Mouse (Mus musculus) intestine, embryonic 16.5 days (tissue): ENCODE results near the gene Mepce. TPM values are rescaled to one million over a fixed set of nuclear protein-coding genes. Genes with fewer than 3 reads are reported as not detected.

Experiments used
- ATAC-seq: fragments of 200-750 bp; cut with Nextera tagmentation; 2 replicates; pipeline ENCODE4 v1.8.0; 2017; ENCODE audit warnings: moderate TSS enrichment, moderate library complexity
- H3K27ac ChIP-seq: fragments of 300-500 bp; sonication (generic); 2 replicates; pipeline ENCODE4 v1.5.1; 2014; ENCODE audit warnings: mild to moderate bottlenecking, low read length
- H3K27me3 ChIP-seq: fragments of 300-500 bp; sonication (generic); replicated peaks from 2 replicates; pipeline ENCODE4 v1.6.1; 2014; ENCODE audit warnings: low read length, control low read depth, mixed read lengths; ENCODE audit not compliant: control insufficient read depth, insufficient read depth
- H3K36me3 ChIP-seq: fragments of 300-500 bp; sonication (generic); 2 replicates; pipeline ENCODE4 v1.6.1; 2014; ENCODE audit warnings: low read length, control low read depth; ENCODE audit not compliant: control insufficient read depth, insufficient read depth
- H3K4me1 ChIP-seq: fragments of 300-500 bp; sonication (generic); 2 replicates; pipeline ENCODE4 v1.6.1; 2014; ENCODE audit warnings: low read length, control low read depth, mixed read lengths; ENCODE audit not compliant: control insufficient read depth, insufficient read depth
- H3K4me2 ChIP-seq: fragments of 300-500 bp; sonication (generic); 2 replicates; pipeline ENCODE4 v1.6.1; 2014; ENCODE audit warnings: low read depth, low read length, control low read depth
- H3K4me3 ChIP-seq: fragments of 300-500 bp; sonication (generic); 2 replicates; pipeline ENCODE4 v1.5.1; 2014; ENCODE audit warnings: mild to moderate bottlenecking, low read length
- H3K9ac ChIP-seq: fragments of 300-500 bp; sonication (generic); 2 replicates; pipeline ENCODE4 v1.6.1; 2014; ENCODE audit warnings: low read depth, low read length
- H3K9me3 ChIP-seq: fragments of 300-500 bp; sonication (generic); 2 replicates; pipeline ENCODE4 v1.6.1; 2016; ENCODE audit warnings: low read length, control low read depth; ENCODE audit not compliant: control insufficient read depth
- WGBS: fragments of 180-500 bp; shearing (Covaris S2); extraction: QIAGEN DNeasy Blood & Tissue Kit; methylation state at CpG from one replicate; pipeline ENCODE4 v1.1.7; 2014; 5-methylcytosine and 5-hydroxymethylcytosine counted together
- polyA plus RNA-seq: library from polyadenylated mRNA; unstranded; fragments of >200 nt; fragmentation: Nextera tagmentation; extraction: Ambion mirVana; gene quantifications from 2 replicates; pipeline ENCODE4 v1.2.1, GENCODE M21; 2015

Mepce gene
- polyA plus RNA-seq, 1 experiment from 2014 or later: 7.4 TPM

DNA sequence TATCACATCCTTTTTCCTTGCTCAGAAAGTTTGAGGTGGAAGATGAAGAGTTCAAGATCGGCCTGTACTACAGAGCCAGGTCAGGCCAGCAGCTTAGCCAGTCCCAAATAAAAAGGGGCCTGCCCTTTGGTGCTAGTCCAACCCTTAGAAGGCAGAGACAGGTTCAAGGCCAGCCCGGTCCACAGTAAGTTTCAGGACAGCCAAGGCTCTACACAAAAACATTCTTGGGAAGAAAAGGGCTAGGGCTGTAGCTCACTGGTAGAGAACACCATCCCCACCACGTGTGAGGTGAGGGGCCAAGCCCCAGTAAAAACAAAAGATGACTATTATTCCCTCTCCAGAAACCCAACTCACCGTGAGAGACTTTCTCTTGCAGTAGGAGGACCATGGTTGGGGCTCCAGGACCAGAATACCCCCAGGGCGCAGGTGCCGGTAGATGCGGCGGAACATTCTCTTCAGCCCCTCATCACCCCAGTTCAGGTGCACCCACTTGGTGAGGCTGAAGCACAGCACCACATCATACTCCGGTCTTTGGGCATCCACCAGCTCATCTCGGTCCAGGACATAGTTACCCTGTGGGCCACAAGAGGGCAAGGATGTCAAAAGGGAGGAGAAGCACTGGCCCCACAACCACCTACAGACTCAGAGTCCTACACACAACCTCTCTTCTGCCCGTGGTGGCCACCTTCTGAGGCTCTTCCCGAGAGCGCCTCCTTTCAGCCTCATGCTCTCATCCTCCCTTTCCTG is 4.5 kb downstream of the Mepce start:
- Histone ChIP-seq H3K36me3 (peaks cover 22% of the 10 kb centered on the region), H3K27me3 (no peaks in the 10 kb centered on the region), H3K4me2 (peak overlapping the region; percentile 94), H3K27ac (no peak overlapping the region), H3K9me3 (peaks cover under 1% of the 10 kb centered on the region; the same call in 1 of the 2 replicates), H3K4me1 (peaks cover 43% of the 10 kb centered on the region), H3K4me3 (peak overlapping the region; percentile 89), H3K9ac (peak overlapping the region; percentile 96; the same call in 1 of the 2 replicates)
- 81% methylated on average over 13 of the region's 13 CpGs for WGBS
- ATAC-seq: no peak

DNA sequence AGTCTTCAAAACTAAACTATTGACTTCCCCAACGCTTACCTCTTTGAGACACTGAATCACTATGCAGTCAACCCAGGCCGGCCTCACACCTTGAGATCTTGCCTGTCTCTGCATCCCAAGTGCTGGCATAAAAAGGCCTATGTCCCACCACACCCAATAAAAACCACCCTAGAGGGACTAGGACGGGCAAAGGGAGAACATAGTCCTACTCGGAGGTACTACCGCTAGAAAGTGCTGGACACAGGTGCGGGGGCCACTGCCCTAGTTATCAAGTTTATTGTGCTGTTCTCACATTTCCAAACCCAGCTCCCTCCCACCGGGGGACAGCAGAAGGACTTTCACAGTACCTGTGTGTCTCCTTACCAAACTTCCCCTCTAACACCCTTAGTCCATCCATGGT is 5.8 kb downstream of the Mepce start:
- H3K9ac ChIP-seq: no peak overlapping the region
- peaks cover 22% of the 10 kb centered on the region for H3K36me3 ChIP-seq
- peaks cover 48% of the 10 kb centered on the region for H3K4me1 ChIP-seq
- no peak overlapping the region for H3K4me2 ChIP-seq
- ATAC-seq: no peak
- no peaks in the 10 kb centered on the region for H3K27me3 ChIP-seq
- H3K4me3 ChIP-seq: no peak overlapping the region
- WGBS: 86% methylated on average over 7 of the region's 7 CpGs
- H3K9me3 ChIP-seq: no peaks in the 10 kb centered on the region
- no peak overlapping the region for H3K27ac ChIP-seq

DNA sequence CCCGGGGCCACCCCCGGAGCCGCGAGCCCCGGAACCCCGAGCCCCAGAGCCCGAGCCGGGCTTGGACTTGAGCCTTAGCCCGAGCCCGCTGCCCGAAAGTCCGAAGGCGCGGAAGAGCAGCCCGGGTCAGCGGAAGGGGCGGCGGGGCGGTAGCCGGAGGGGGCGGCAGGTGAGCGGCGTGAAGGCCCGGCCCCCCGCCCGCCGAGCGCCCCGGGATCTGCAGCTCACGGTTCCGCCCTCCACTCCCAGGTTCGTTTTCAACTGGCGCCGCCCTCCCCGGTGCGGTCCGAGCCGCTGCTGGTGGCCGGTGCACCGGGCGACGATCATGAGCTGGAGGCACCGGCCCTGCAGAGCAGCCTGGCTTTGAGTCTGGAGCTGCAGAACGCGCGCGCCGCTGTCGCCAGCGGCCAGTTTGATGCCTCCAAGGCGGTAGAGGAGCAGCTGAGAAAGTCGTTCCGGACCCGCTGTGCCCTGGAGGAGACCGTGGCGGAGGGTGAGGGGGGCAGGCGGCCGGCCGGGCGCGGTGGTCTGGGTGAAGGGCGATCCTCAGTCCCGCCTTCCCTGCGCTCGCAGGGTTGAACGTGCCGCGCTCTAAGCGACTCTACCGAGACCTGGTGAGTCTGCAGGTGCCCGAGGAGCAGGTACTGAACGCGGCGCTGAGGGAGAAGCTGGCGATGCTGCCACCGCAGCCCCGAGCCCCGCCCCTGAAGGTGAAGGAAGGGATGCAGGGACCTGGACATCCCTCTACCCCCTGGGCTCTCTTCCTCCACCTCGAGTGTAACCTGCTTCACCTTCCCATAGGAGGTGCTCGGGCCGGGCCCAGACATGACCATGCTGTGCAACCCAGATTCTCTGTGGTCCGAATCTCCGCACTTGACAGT is 8.2 kb downstream of the Mepce start:
- H3K27ac ChIP-seq: peak overlapping the region; percentile 86
- H3K4me2 ChIP-seq: peak overlapping the region; percentile 93
- peaks cover 20% of the 10 kb centered on the region for H3K36me3 ChIP-seq
- H3K9me3 ChIP-seq: no peaks in the 10 kb centered on the region
- H3K4me3 ChIP-seq: peak overlapping the region; percentile 79
- peak overlapping the region; percentile 84 for H3K9ac ChIP-seq
- H3K27me3 ChIP-seq: no peaks in the 10 kb centered on the region
- ATAC-seq: peak; percentile 52
- under 1% methylated on average over 82 of the region's 83 CpGs for WGBS
- H3K4me1 ChIP-seq: peaks cover 45% of the 10 kb centered on the region

DNA sequence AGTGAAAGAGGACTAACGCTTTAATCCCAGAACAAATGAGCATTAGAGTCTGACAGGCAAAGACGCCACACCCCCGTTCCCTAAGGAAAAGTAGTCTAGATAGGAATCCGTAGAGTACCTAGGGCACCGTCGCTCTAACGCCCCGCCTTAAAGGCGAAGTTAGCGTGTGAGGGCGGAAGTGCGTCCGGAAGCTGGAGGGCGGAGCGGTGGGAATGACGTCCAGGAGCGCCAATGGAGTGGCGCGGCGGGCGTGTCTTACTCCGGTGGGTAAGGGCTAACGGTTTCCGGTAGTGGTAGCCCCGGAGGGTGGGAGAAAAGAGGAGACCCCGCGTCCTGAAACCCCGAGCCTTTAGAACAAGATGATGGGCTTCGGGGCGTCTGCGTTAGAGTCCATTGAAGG is 8.8 kb downstream of the Mepce start, which contains the start of gene Ppp1r35:
Ppp1r35 (plus strand) TSS at position 215 of the 400 bp plus-strand sequence.
- Histone ChIP-seq H3K27me3 (no peaks in the 10 kb centered on the region), H3K9ac (peak within 1 kb of the TSS; percentile 84), H3K36me3 (peaks cover 18% of the 10 kb centered on the region), H3K9me3 (no peaks in the 10 kb centered on the region), H3K4me1 (peaks cover 39% of the 10 kb centered on the region), H3K4me2 (peak within 1 kb of the TSS; percentile 93), H3K27ac (peak within 1 kb of the TSS; percentile 86), H3K4me3 (peak within 1 kb of the TSS; percentile 79)
- under 1% methylated on average over 31 of the region's 31 CpGs for WGBS
- ATAC-seq: peak; percentile 95

DNA sequence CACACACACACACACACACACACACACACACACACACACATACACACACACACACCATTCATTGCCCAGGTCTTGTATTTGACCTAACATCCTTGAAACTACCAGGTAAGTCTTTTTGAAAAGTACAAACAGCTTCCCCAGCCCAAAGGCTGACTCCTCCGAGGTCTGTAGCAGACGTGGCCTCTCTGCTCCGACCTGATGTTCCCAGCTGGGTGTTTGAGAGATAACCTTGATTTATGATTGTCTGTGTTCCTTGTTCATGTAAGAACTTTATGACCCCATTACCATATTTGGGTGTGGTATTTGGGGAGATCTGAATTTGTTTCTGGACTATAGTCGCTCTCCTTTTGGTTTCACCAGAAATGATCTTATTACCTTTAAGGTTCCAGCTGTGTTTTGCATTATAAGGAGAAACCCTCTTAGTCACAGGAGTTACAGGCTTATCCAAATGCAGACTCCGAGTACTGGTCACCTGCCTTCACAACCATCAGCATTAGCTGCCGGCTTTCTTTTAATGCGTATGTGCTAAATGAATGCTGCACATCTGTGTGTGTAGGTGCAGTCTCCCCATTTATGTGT is 10.1 kb downstream of the Mepce start:
- H3K27ac ChIP-seq: peak overlapping the region; percentile 86
- 54% methylated on average over 7 of the region's 7 CpGs for WGBS
- H3K27me3 ChIP-seq: no peaks in the 10 kb centered on the region
- no peak overlapping the region for H3K9ac ChIP-seq
- no peak overlapping the region for H3K4me3 ChIP-seq
- no peak for ATAC-seq
- H3K36me3 ChIP-seq: peaks cover 12% of the 10 kb centered on the region
- no peak overlapping the region for H3K4me2 ChIP-seq
- peaks cover 28% of the 10 kb centered on the region for H3K4me1 ChIP-seq
- no peaks in the 10 kb centered on the region for H3K9me3 ChIP-seq

DNA sequence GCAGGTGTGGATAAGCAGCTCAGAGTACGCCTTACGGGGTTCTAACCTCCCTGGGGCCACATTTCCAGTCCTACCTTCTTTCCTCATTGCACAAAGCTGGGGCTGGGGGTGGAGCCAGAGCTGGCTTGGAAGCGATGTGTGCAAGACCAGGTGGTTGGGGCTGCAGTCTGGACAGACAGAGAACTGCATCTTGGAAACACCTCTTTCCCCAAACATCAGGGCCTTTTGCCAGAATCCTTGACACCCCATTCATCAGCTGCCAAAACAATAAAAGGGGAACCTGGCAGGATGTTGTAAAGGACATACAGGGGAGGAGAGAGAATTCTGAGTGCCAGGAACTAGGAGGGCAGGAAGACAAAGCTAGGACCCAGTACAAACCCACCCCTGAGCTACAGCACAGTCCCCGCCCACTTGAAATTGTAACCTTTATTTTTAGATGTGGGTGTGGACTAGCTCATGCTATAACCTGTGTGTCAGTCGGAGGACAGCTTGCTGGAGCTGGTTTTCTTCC is 11.0 kb downstream of the Mepce start:
- Histone ChIP-seq H3K36me3 (peaks cover 4% of the 10 kb centered on the region), H3K27me3 (no peaks in the 10 kb centered on the region), H3K4me2 (no peak overlapping the region), H3K9ac (no peak overlapping the region), H3K4me3 (no peak overlapping the region), H3K4me1 (peaks cover 28% of the 10 kb centered on the region), H3K27ac (peak overlapping the region; percentile 56), H3K9me3 (no peaks in the 10 kb centered on the region)
- ATAC-seq: peak; percentile 43
- WGBS: 28% methylated on average over 5 of the region's 5 CpGs

DNA sequence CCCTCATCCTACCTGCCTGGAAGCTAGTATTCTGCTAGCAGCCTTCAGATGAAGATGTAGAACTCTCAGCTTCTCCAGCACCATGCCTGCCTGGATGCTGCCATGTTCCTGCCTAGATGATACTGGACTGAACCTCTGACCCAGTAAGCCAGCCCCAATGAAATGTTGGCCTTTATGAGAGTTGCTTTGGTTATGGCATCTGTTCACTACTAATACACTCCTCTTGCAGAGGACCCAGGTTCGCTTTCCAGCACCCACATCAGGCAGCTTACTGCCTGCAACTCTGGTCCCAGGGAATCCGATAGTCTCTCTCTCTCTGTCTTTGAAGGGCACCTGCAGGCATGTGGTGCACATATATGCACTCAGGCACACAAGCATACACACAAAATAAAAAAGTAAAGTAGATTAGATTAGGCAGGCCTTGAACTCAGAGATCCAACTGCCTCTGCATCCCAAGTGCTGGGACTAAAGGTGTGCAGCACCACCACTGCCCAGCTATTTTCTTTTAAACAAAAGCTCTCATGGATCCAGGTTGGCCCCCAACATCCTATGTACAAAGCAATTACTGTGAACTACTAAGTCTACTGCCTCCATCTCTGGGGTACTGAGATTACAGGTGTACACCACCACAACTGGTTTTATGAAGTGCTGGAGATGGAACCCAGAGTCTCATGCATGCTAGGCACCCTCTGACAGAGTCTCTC is 11.7 kb downstream of the Mepce start:
- H3K9ac ChIP-seq: no peak overlapping the region
- peaks cover 28% of the 10 kb centered on the region for H3K4me1 ChIP-seq
- no peaks in the 10 kb centered on the region for H3K27me3 ChIP-seq
- no peak for ATAC-seq
- H3K9me3 ChIP-seq: no peaks in the 10 kb centered on the region
- peaks cover 2% of the 10 kb centered on the region for H3K36me3 ChIP-seq
- no peak overlapping the region for H3K4me3 ChIP-seq
- no peak overlapping the region for H3K4me2 ChIP-seq
- peak overlapping the region; percentile 56; the same call in 1 of the 2 replicates for H3K27ac ChIP-seq
- WGBS: 94% methylated on average over 2 of the region's 2 CpGs

DNA sequence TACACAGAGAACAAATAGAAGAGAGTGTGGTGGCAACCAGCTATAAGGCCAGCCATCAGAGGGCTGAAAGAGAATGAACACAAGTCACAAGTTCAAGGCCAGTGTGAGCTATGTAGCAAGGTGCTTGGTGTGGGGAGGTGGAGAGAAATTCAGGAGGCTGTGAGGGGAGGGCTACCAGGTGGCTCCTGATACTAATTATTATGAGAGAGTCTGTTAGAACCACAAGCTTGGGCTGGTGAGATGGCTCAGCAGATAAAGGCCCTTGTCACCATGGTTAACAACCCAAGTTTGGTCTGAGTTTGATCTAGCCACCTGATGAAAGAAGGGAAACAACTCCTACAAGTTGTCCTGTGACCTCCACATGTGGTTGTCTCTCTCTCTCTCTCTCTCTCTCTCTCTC is 14.7 kb downstream of the Mepce start:
- H3K27me3 ChIP-seq: no peaks in the 10 kb centered on the region
- H3K4me2 ChIP-seq: no peak overlapping the region
- no peaks in the 10 kb centered on the region for H3K9me3 ChIP-seq
- peaks cover 10% of the 10 kb centered on the region for H3K4me1 ChIP-seq
- no peaks in the 10 kb centered on the region for H3K36me3 ChIP-seq
- ATAC-seq: no peak
- H3K9ac ChIP-seq: no peak overlapping the region
- H3K27ac ChIP-seq: no peak overlapping the region
- H3K4me3 ChIP-seq: no peak overlapping the region
